Mouse (Mus musculus): ENCODE data around the gene Polr2f.

- TF ChIP-seq CTCF (IDR thresholded peaks at IDR 0.05; ENCODE audit: low read depth) (no peak), EP300 (optimal IDR thresholded peaks at IDR 0.05) (no peak)
Measured at GRCm38 (mm10) chr15:79165140-79165539, 24.3 kb downstream of the Polr2f start, which contains the start of gene Sox10.

Data from stomach, postnatal 0 days (tissue).